Mouse (Mus musculus) adrenal gland, postnatal 25 days (tissue): ENCODE measurements around the gene Mea1. TPM values are rescaled to one million over a fixed set of nuclear protein-coding genes. Genes with fewer than 3 reads are reported as not detected.

Experiments
- DNase-seq: peaks from one replicate; pipeline ENCODE4 v3.0.0; 2021; ENCODE audit warnings: mixed read lengths
- long read RNA-seq: library from polyadenylated mRNA; stranded (forward); transcript quantifications from one replicate; pipeline ENCODE4 v2.0.0, GENCODE M21; 2021
- total RNA-seq: library from RNA; stranded (reverse); gene quantifications from 2 replicates; pipeline ENCODE4 v1.2.3, GENCODE M21; 2021

The Mea1 gene
- 89.2 and 90.4 TPM in 2 replicates for total RNA-seq
- long read RNA-seq, transcript Mea1-206 (4 exons, 945 nt), result major isoform, 62 of 75 reads
- long read RNA-seq, transcript Mea1-205 (3 exons, 757 nt), result minor isoform, 5 of 75 reads
- long read RNA-seq, partial matches to known transcripts, result 0 of 75 reads
- long read RNA-seq, other reads (novel, unspliced or antisense), result 1 of 75 reads

DNA sequence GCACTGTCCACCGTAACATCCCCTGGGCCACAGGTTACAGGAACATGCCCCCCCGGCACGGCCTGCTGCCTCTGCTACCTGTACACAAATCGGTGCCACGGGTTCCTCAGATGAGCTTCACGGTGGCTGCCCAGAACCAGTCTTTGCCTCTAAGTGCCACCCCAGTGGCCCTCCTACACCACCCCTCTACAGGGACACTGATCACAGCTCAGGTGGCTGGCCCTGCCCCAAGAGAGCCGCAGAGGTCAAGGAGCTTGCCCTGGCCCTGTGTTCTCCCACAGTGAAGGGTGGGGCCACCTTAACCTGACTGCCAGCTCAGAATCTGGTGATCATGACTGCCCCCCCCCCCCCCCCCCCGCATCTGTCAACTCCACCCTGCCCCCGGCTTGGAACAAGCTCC lies at the start of gene Mea1:
Gene Mea1 (plus strand): TSS at position 378 of the 400 bp plus-strand sequence.
- no peak for DNase-seq

DNA sequence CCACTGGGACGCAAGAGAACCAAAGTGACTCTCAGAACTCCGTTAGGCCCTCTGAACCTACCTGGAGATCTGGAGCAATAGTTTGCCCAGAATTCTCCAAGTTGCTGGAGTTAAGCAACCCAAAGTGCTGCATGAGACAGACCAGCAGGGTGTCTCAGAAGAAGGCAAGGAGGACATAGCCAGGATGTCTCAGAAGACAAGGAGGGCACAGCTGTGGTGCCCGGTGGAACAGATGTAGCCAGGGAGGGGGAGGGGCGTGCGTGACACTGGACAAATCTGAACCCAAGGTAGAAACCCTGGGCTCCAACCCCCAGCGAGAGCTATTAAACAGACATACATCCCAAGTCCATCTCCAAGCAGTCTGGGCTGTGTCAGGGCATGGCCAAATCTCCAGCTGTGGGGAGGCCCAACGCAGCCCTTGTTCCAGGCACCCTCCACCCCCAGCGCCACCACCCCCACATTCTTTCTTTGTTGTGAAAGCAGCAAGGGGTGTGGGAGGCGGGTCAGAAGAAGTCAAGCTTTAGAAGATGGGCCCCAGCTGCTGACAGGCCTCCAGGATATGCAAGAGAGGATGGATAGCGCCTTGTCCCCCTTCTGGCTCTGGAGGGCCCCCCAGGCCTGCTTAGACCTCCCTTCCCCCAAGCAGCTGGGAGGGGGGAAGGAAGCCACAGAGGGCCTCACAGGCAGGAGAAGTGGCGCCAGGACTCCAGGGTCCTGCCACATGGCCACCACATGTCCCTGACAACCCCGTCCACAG lies 48.7 kb upstream of the Mea1 start:
- no peak for DNase-seq

DNA sequence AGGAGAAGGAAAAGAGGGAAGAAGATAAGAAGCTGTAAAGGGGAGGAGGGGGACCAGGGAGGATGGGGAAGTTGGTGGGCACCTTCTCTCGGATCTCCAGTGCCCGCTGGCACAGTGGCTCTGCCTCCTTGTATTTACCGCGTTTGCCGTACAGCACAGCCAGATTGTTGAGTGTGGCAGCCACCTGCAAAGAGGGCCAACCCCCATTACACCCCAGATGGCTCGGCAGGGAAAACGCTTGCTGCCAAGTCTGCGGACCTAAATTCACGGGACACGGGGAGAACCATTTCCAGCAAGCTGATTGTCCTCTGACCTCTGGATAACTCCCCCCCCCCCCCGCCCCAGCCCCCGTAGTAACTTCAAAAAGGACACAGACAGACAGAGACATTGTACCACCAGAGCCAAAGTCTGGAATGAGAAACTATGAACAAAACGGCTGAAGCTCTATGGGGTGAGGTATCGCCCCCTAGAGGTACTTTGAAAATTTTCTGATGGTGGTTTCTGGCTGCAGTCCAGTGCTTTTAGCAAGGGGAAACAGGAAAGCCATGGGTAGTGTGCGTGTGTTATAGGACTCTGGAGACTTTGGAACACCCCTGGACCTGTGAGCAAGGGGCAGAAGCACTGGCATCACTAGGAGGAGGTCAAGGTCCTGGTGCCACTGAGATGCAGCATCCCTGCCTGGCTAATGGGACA lies 41.6 kb upstream of the Mea1 start:
- no peak for DNase-seq

DNA sequence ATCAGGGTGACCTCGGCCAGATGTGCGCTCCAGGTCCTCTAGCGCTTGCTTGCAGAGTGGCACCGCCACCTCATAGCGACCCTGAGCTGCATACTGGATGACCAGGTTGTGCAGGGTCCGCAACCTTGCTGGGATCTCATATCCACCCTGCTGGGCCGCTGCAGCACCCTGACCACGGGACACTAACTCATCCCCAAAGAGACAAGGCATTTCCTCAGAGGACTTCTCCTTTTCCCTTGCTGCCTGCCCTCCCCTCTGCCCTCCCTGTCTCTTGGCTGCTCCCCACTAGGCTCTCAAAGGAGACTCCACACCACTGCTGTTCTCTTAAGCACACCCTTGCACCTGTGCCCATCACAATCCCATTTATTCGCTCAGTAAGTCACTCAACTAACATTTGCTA lies 38.7 kb upstream of the Mea1 start:
- no peak for DNase-seq

- no peak for DNase-seq
These were observed 36.5 kb upstream of the Mea1 start for GRCm38 (mm10) chr17:46642060-46642459.

- no peak for DNase-seq
These were observed 34.3 kb upstream of the Mea1 start for GRCm38 (mm10) chr17:46644152-46644805.

DNA sequence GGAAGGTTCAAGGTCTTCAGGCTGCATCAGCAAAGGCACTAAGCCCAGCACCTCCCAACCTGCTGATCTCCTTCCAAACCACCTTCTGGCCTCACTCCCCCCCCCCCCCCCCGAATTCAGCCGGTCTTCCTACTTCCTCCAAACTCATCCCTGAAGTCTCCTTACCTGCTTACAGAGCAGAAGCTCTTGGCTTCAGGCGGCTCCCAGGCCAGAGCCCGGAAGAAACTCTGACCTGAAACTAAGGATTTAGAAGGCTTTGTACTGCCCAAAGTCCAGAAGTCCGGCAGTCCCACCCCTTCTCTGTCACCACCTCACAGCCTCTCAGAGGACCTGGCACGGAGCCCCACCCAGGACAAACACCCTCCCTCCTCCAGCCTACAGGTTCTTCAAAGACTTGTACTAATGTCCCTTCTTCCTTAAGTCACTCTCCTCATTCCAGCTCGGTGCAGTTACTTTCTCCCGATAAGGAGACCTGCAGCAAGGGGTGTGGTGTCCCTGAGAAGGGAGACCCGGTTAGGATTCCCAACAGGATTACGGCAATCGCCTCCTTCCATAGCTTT lies 33.6 kb upstream of the Mea1 start:
- DNase-seq, result peak; percentile 77

- peak; percentile 97 for DNase-seq
These were observed 32.9 kb upstream of the Mea1 start, which contains the start of the genes Klc4 and Mrpl2 for GRCm38 (mm10) chr17:46645561-46646321. Gene Klc4, minus strand, starts transcription at chr17:46646022. Gene Mrpl2, plus strand, starts transcription at chr17:46646229.

DNA sequence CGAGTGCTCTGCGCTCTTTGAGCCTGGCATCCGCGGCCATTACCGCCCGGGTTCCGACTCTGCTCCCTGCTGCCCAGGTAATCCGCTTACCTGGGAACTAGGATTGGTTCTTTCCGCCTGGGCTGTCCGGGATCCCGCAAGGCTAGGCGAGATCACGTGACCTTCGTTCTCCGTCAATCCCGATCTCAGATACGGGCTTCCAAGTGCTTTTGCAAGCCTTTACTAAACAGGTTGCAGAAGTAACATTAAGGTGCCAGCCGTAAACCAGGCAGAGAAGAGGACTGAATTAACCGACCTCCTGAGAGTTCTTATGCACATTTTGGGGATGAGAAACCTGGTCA lies 32.3 kb upstream of the Mea1 start:
- no peak for DNase-seq

- no peak for DNase-seq
These were observed 31.3 kb upstream of the Mea1 start for GRCm38 (mm10) chr17:46647279-46647678.

DNA sequence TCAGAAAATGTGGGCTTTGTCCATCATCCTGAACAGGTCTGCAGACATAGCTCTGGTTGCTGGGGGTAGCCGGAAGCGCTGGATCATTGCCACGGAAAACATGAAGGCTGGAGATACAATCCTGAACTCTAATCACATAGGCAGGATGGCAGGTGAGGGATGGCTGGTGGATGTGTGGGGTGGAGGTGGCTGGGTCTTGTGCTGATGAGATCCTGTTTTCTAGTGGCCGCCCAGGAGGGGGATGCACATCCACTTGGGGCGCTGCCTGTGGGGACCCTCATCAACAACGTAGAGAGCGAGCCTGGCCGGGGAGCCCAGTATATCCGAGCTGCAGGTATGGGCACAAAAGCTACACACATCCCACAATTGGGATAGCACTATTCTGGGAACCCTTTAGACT lies 30.2 kb upstream of the Mea1 start:
- no peak for DNase-seq

DNA sequence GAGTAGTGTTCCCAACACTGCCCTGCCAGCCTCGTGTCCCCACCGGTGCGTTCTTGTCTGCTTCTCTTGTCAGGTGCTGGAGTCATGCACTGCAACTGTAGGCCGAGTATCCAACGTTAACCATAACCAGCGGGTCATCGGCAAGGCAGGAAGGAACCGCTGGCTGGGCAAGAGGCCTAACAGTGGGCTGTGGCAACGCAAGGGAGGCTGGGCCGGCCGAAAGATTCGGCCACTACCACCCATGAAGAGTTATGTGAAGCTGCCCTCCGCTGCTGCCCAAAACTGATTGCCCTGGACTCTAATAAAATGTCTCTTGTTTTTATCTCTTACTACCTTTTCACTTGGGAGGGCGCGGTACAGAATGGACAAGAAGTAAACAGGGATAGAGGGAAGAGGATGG lies 28.8 kb upstream of the Mea1 start:
- DNase-seq, result no peak

DNA sequence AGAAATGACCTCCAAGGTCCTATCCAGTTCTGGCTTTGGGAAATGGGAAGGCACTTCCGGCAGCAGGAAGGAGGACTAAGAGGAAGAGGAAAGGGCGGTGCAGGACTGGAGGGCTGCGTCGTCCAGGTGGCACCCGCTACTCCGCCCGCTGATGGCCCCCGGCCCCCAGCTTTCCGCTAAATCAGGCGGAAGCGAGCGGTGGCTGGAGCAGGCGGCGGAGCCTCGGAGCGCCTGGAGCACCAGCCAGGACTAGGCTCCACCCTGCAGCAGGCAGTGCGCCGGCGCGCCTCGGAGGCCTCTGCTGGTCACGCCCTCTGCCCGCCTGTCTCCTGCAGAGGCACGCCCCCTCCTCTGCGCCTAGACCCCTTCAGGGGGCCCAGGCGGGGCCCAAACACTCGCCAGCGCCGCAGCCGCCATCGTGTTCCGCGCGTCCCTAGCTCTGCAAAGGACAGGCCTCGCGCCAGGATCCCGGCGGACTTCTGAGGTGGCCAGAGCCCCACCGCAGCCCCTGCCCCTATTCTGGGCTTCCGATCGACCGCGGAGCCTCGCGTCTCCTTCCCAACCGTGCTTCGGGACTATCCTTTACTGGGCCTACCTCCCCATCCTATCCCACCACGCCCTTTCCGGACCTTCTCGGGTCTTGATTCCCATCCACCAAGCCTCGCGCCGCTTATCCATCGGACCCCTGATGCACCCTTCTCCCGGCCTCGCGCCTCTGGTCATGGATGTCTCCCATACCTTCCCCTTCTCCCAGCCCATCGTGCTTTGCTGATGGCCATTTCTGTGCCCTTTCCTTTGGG lies 28.2 kb upstream of the Mea1 start, which contains the start of gene Cul7:
Gene Cul7 (plus strand): TSS at position 106 of the 800 bp plus-strand sequence.
- peak; percentile 92 for DNase-seq

DNA sequence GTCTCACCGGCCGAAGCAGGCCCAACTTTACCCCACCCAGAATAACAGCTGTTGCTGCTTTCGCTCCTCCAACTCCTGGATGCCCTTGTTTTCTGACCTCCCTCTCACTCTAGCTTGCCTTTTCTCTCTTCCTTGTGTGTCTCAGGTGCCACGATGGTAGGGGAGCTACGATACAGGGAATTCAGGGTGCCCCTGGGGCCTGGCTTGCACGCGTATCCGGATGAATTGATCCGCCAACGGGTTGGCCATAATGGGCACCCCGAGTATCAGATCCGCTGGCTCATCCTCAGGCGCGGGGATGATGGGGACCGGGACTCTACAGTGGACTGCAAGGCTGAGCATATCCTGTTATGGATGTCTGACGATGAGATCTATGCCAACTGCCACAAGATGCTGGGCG lies 27.3 kb upstream of the Mea1 start:
- DNase-seq, result no peak

GRCm38 (mm10) chr17:46651755-46652547 lies 26.6 kb upstream of the Mea1 start:
- no peak for DNase-seq

GRCm38 (mm10) chr17:46656054-46656453 lies 22.5 kb upstream of the Mea1 start:
- no peak for DNase-seq

DNA sequence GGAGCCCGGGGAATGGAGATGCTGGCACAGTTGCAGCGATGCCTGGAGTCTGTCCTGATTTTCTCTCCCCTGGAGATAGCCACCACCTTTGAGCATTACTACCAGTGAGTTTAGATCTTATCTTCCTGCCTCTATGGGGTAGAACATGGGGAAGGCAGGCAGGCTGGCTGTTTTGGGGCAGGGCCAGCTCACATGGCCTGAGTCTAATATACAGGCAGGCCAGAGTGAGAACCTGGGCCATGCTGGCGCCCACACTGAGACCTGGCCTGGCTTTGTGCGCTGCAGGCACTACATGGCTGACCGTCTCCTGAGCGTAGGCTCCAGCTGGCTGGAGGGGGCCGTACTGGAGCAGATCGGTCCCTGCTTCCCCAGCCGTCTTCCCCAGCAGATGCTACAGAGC lies 17.2 kb upstream of the Mea1 start:
- no peak for DNase-seq

- no peak for DNase-seq
These were observed 16.6 kb upstream of the Mea1 start for GRCm38 (mm10) chr17:46661981-46662380.

GRCm38 (mm10) chr17:46662730-46663129 lies 15.9 kb upstream of the Mea1 start:
- DNase-seq, result no peak

- no peak for DNase-seq
These were observed 10.9 kb upstream of the Mea1 start for GRCm38 (mm10) chr17:46667712-46668111.
